Mouse (Mus musculus) heart, adult 2 months (tissue): ENCODE data around the gene Gm21987.

ENCODE experiments used
- EP300 ChIP-seq: fragments of 200-500 bp; IDR thresholded peaks from 2 replicates; pipeline ENCODE4 v1.6.1; 2011; ENCODE audit warnings: low read depth, low read length, control low read depth; ENCODE audit not compliant: insufficient read depth
- POLR2A ChIP-seq: fragments of 200-500 bp; IDR thresholded peaks from 2 replicates; pipeline ENCODE4 v1.6.1; 2011; ENCODE audit warnings: mild to moderate bottlenecking, low read depth, low read length, control low read depth; ENCODE audit not compliant: insufficient read depth

- TF ChIP-seq POLR2A (no peak), EP300 (no peak)
These were observed 36.8 kb downstream of the Gm21987 start for GRCm38 (mm10) chr16:38383683-38384082.
